Mouse (Mus musculus) CH12.LX (cell line): ENCODE data around the gene Tanc1. TPM values are rescaled to one million over a fixed set of nuclear protein-coding genes. Genes with fewer than 3 reads are reported as not detected.
A peak's percentile ranks its signal among the peaks of the same experiment; 100 is the strongest.

ENCODE experiments used
- DNase-seq: peaks from one replicate; pipeline ENCODE4 v3.0.0-alpha.2; 2013; ENCODE audit errors: extremely low read depth
- H3K27ac ChIP-seq: 2 replicates; pipeline ENCODE4 v1.5.1; 2012; ENCODE audit warnings: low read depth, mild to moderate bottlenecking, control low read depth, moderate library complexity; ENCODE audit not compliant: insufficient read depth
- H3K27me3 ChIP-seq: replicated peaks from 2 replicates; pipeline ENCODE3; 2012; ENCODE audit warnings: inconsistent platforms
- H3K36me3 ChIP-seq, 2 experiments: replicated peaks in 1 of 2; 2 replicates each; pipeline versions ENCODE3 to v1.6.1; 2012; ENCODE audit warnings: inconsistent platforms in 1 of 2, low read length in 1 of 2, mild to moderate bottlenecking in 1 of 2, mixed read lengths in 1 of 2, moderate library complexity in 1 of 2; ENCODE audit not compliant: control insufficient read depth in 1 of 2, insufficient read depth in 1 of 2
- H3K4me1 ChIP-seq, 2 experiments: 2 replicates each; pipeline ENCODE4 v1.6.1; 2012; ENCODE audit warnings: inconsistent platforms in 1 of 2, moderate library complexity in 1 of 2; ENCODE audit not compliant: insufficient read depth in 2 of 2, control insufficient read depth in 1 of 2
- H3K4me2 ChIP-seq: 2 replicates; pipeline ENCODE4 v1.6.1; 2012; ENCODE audit warnings: low read depth, mild to moderate bottlenecking, control low read depth; ENCODE audit not compliant: poor library complexity, insufficient read depth, severe bottlenecking
- H3K4me3 ChIP-seq, 3 experiments: fragments of 150-350 bp in 1 of 3; sonication (generic) in 1 of 3; replicated peaks in 1 of 3; 2 replicates each; pipeline versions ENCODE3 to v1.5.1; 2011 to 2012; ENCODE audit warnings: low read depth in 2 of 3, low read length in 2 of 3, mild to moderate bottlenecking in 2 of 3, moderate library complexity in 2 of 3, control low read depth in 1 of 3, improper control_type of control experiment in 1 of 3, inconsistent platforms in 1 of 3, mixed read lengths in 1 of 3; ENCODE audit not compliant: poor library complexity in 1 of 3
- H3K79me2 ChIP-seq: replicated peaks from 2 replicates; pipeline ENCODE4 v1.6.1; 2012; ENCODE audit warnings: mild to moderate bottlenecking, moderate library complexity; ENCODE audit not compliant: control insufficient read depth, poor library complexity, insufficient read depth, severe bottlenecking; ENCODE audit errors: extremely low read depth
- H3K9ac ChIP-seq: 2 replicates; pipeline ENCODE4 v1.6.1; 2012; ENCODE audit warnings: low read depth, mild to moderate bottlenecking, control low read depth, moderate library complexity; ENCODE audit not compliant: insufficient read depth
- H3K9me3 ChIP-seq: replicated peaks from 2 replicates; pipeline ENCODE3; 2012; ENCODE audit warnings: low read length, inconsistent platforms, mixed read lengths
- BHLHE40 ChIP-seq: IDR thresholded peaks from 2 replicates; pipeline ENCODE4 v1.6.1; 2011; ENCODE audit warnings: mild to moderate bottlenecking, low read depth, low read length, improper control_type of control experiment
- CHD1 ChIP-seq: IDR thresholded peaks from 2 replicates; pipeline ENCODE4 v1.6.1; 2012; ENCODE audit warnings: low read depth, low read length, improper control_type of control experiment, inconsistent platforms
- CHD2 ChIP-seq: IDR thresholded peaks from 2 replicates; pipeline ENCODE4 v1.6.1; 2011; ENCODE audit warnings: low read length, improper control_type of control experiment
- CTCF ChIP-seq, 2 experiments: IDR thresholded peaks in 1 of 2; conservative IDR thresholded peaks in 1 of 2; 2 replicates each; pipeline ENCODE4 v1.5.1; 2011 to 2012; ENCODE audit warnings: low read depth in 2 of 2, low read length in 2 of 2, improper control_type of control experiment in 1 of 2, inconsistent platforms in 1 of 2, mild to moderate bottlenecking in 1 of 2, moderate library complexity in 1 of 2
- ELF1 ChIP-seq: IDR thresholded peaks from 2 replicates; pipeline ENCODE4 v1.6.1; 2014; ENCODE audit warnings: low read depth, mild to moderate bottlenecking, inconsistent platforms, low read length, improper control_type of control experiment
- ETS1 ChIP-seq: conservative IDR thresholded peaks from 2 replicates; pipeline ENCODE4 v1.6.1; 2012; ENCODE audit warnings: low read depth, mild to moderate bottlenecking, inconsistent platforms, low read length, improper control_type of control experiment, moderate library complexity
- HCFC1 ChIP-seq: IDR thresholded peaks from 2 replicates; pipeline ENCODE4 v1.6.1; 2012; ENCODE audit warnings: low read depth, mild to moderate bottlenecking, inconsistent platforms, low read length, improper control_type of control experiment
- JUN ChIP-seq: IDR thresholded peaks from 2 replicates; pipeline ENCODE4 v1.6.1; 2011; ENCODE audit warnings: low read depth, mild to moderate bottlenecking, low read length, improper control_type of control experiment, moderate library complexity; ENCODE audit not compliant: insufficient read depth
- JUND ChIP-seq: conservative IDR thresholded peaks from 2 replicates; pipeline ENCODE4 v1.6.1; 2011; ENCODE audit warnings: low read depth, low read length, improper control_type of control experiment
- MAX ChIP-seq: IDR thresholded peaks from 2 replicates; pipeline ENCODE4 v1.6.1; 2011; ENCODE audit warnings: low read length, improper control_type of control experiment
- MEF2A ChIP-seq: IDR thresholded peaks from 2 replicates; pipeline ENCODE4 v1.6.1; 2014; ENCODE audit warnings: low read depth, mild to moderate bottlenecking, inconsistent platforms, low read length, improper control_type of control experiment, borderline replicate concordance
- NELFE ChIP-seq: IDR thresholded peaks from 2 replicates; pipeline ENCODE4 v1.6.1; 2011; ENCODE audit warnings: low read depth, low read length, improper control_type of control experiment
- NRF1 ChIP-seq: IDR thresholded peaks from 2 replicates; pipeline ENCODE4 v1.6.1; 2014; ENCODE audit warnings: low read depth, mild to moderate bottlenecking, inconsistent platforms, low read length, improper control_type of control experiment, moderate library complexity
- PAX5 ChIP-seq: IDR thresholded peaks from 2 replicates; pipeline ENCODE4 v1.6.1; 2012; ENCODE audit warnings: low read length, inconsistent platforms, mixed read lengths
- POLR2A ChIP-seq: IDR thresholded peaks from 2 replicates; pipeline ENCODE4 v1.6.1; 2011; ENCODE audit warnings: low read depth, mild to moderate bottlenecking, improper control_type of control experiment, low read length
- RCOR1 ChIP-seq: conservative IDR thresholded peaks from 2 replicates; pipeline ENCODE4 v1.6.1; 2012; ENCODE audit warnings: low read depth, mild to moderate bottlenecking, inconsistent platforms, low read length, improper control_type of control experiment
- SIN3A ChIP-seq: IDR thresholded peaks from 2 replicates; pipeline ENCODE4 v1.6.1; 2012; ENCODE audit warnings: low read length, improper control_type of control experiment, inconsistent platforms
- SMC3 ChIP-seq: IDR thresholded peaks from 2 replicates; pipeline ENCODE4 v1.6.1; 2011; ENCODE audit warnings: low read depth, low read length, improper control_type of control experiment
- TCF12 ChIP-seq: IDR thresholded peaks from 2 replicates; pipeline ENCODE4 v1.6.1; 2014; ENCODE audit warnings: low read depth, mild to moderate bottlenecking, inconsistent platforms, low read length, improper control_type of control experiment
- UBTF ChIP-seq: IDR thresholded peaks from 2 replicates; pipeline ENCODE4 v1.6.1; 2012; ENCODE audit warnings: low read depth, mild to moderate bottlenecking, inconsistent platforms, low read length, improper control_type of control experiment, moderate library complexity
- ZC3H11A ChIP-seq: IDR thresholded peaks from 2 replicates; pipeline ENCODE4 v1.6.1; 2012; ENCODE audit warnings: low read depth, mild to moderate bottlenecking, inconsistent platforms, low read length, improper control_type of control experiment
- ZKSCAN1 ChIP-seq: IDR thresholded peaks from 2 replicates; pipeline ENCODE4 v1.6.1; 2012; ENCODE audit warnings: low read depth, inconsistent platforms, low read length, improper control_type of control experiment, borderline replicate concordance
- ZNF384 ChIP-seq: IDR thresholded peaks from 2 replicates; pipeline ENCODE4 v1.6.1; 2012; ENCODE audit warnings: low read depth, low read length, improper control_type of control experiment, inconsistent platforms
- dilution Hi-C: fragments of 300-500 bp; cut with MboI; formaldehyde crosslinking; loops from 2 replicates; pipeline ENCODE4 v1.14.3; 2020; ENCODE audit warnings: low sequenced_read_pairs; ENCODE audit not compliant: extremely low pct_unique_long_range_greater_than_20kb, extremely low pct_ligation_motif_present
- in situ Hi-C: fragments of 300-500 bp; cut with MboI; formaldehyde crosslinking; loops from 3 replicates; pipeline ENCODE4 v1.14.3; 2019; ENCODE audit warnings: low sequenced_read_pairs, low pct_ligation_motif_present, low pct_unique_long_range_greater_than_20kb, mixed read lengths
- polyA plus RNA-seq: library from polyadenylated mRNA; unstranded; fragments of >175 nt; gene quantifications from 2 replicates; pipeline ENCODE4 v1.2.1, GENCODE M21; 2012; ENCODE audit warnings: low read depth; ENCODE audit not compliant: insufficient read length
- total RNA-seq, 2 experiments: library from RNA; depleted of rRNA; stranded (reverse); fragments of 300-350 nt in 1 of 2; fragments of >200 nt in 1 of 2; gene quantifications; 2 replicates each; pipeline ENCODE4 v1.2.3; 2012 to 2014

Tanc1 gene
- total and polyA plus RNA-seq, 3 experiments: 0.08 to 0.21 (median 0.08) TPM

GRCm38 (mm10) chr2:59652702-59653101 lies 40.9 kb downstream of the Tanc1 start:
- TF ChIP-seq CTCF (conservative IDR thresholded peaks at IDR 0.05 in 1 of 2, IDR thresholded peaks at IDR 0.05 in 1 of 2; ENCODE audit: low read depth in 2 of 2, low read length in 2 of 2) (no peak), POLR2A (no peak), JUN (no peak), NELFE (no peak), TCF12 (no peak), JUND (no peak), CHD2 (no peak), HCFC1 (no peak), UBTF (no peak), ZC3H11A (no peak), SMC3 (no peak), ELF1 (no peak)
- no peaks in the 10 kb centered on the region for H3K27me3 ChIP-seq
- no peak overlapping the region for H3K4me3 ChIP-seq
- no peak overlapping the region for H3K27ac ChIP-seq
- H3K36me3 ChIP-seq: no peaks in the 10 kb centered on the region
- in situ Hi-C loops (no loop called here), dilution Hi-C loops (no loop called here)
- no peaks in the 10 kb centered on the region; a peak in 1 of 4 replicates for H3K4me1 ChIP-seq
- H3K4me2 ChIP-seq: no peak overlapping the region
- no peaks in the 10 kb centered on the region for H3K9me3 ChIP-seq
- no peaks in the 10 kb centered on the region for H3K79me2 ChIP-seq
- H3K9ac ChIP-seq: no peak overlapping the region
- peak; percentile 13 for DNase-seq

- no peak overlapping the region for H3K4me3 ChIP-seq
- H3K9me3 ChIP-seq: no peaks in the 10 kb centered on the region
- no peak for DNase-seq
- dilution Hi-C loops (no loop called here), in situ Hi-C loops (no loop called here)
- no peak overlapping the region for H3K27ac ChIP-seq
- H3K4me1 ChIP-seq: no peaks in the 10 kb centered on the region; a peak in 1 of 4 replicates
- H3K79me2 ChIP-seq: no peaks in the 10 kb centered on the region
- H3K9ac ChIP-seq: no peak overlapping the region
- no peaks in the 10 kb centered on the region for H3K27me3 ChIP-seq
- H3K36me3 ChIP-seq: no peaks in the 10 kb centered on the region
- H3K4me2 ChIP-seq: no peak overlapping the region
- TF ChIP-seq NRF1 (no peak), SIN3A (no peak), JUN (no peak), ZKSCAN1 (no peak), ETS1 (no peak), POLR2A (no peak), UBTF (no peak), JUND (no peak), ZNF384 (no peak), NELFE (no peak), MEF2A (no peak), BHLHE40 (no peak), MAX (no peak), PAX5 (no peak), CHD1 (no peak), SMC3 (no peak), RCOR1 (no peak)
Measured at GRCm38 (mm10) chr2:59653306-59654165, 41.7 kb downstream of the Tanc1 start.
